Mouse (Mus musculus) liver, embryonic 16.5 days (tissue): Measurements from ENCODE around the gene Cdc45. TPM values are rescaled to one million over a fixed set of nuclear protein-coding genes. Genes with fewer than 3 reads are reported as not detected.

Source experiments
- ATAC-seq: fragments of 200-750 bp; cut with Nextera tagmentation; 2 replicates; pipeline ENCODE4 v1.8.0; 2017; ENCODE audit warnings: low read depth, mild to moderate bottlenecking, moderate number of reproducible peaks, moderate library complexity
- H3K27ac ChIP-seq: fragments of 300-500 bp; sonication (generic); 2 replicates; pipeline ENCODE4 v1.5.1; 2014; ENCODE audit warnings: mild to moderate bottlenecking, low read length
- H3K27me3 ChIP-seq: fragments of 300-500 bp; sonication (generic); 2 replicates; pipeline ENCODE4 v1.6.1; 2014; ENCODE audit warnings: low read depth, low read length, mixed read lengths; ENCODE audit not compliant: control insufficient read depth, insufficient read depth
- H3K36me3 ChIP-seq: fragments of 300-500 bp; sonication (generic); 2 replicates; pipeline ENCODE4 v1.6.1; 2014; ENCODE audit warnings: mild to moderate bottlenecking; ENCODE audit not compliant: control insufficient read depth, insufficient read depth
- H3K4me1 ChIP-seq: fragments of 300-500 bp; sonication (generic); 2 replicates; pipeline ENCODE4 v1.6.1; 2014; ENCODE audit warnings: low read depth, low read length, mixed read lengths; ENCODE audit not compliant: control insufficient read depth
- H3K4me2 ChIP-seq: fragments of 300-500 bp; sonication (generic); 2 replicates; pipeline ENCODE4 v1.6.1; 2014; ENCODE audit warnings: low read depth, low read length, mixed read lengths
- H3K4me3 ChIP-seq: fragments of 300-500 bp; sonication (generic); 2 replicates; pipeline ENCODE4 v1.5.1; 2014; ENCODE audit warnings: low read depth, mild to moderate bottlenecking, low read length
- H3K9ac ChIP-seq: fragments of 300-500 bp; sonication (generic); 2 replicates; pipeline ENCODE4 v1.6.1; 2014; ENCODE audit warnings: low read depth, low read length
- H3K9me3 ChIP-seq: fragments of 300-500 bp; sonication (generic); replicated peaks from 2 replicates; pipeline ENCODE4 v1.6.1; 2016; ENCODE audit warnings: low read length; ENCODE audit not compliant: control insufficient read depth
- WGBS: fragments of 180-500 bp; shearing (Covaris S2); extraction: QIAGEN DNeasy Blood & Tissue Kit; methylation state at CpG from one replicate; pipeline ENCODE4 v1.1.7; 2014; ENCODE audit not compliant: insufficient replicate concordance; 5-methylcytosine and 5-hydroxymethylcytosine counted together
- polyA plus RNA-seq: library from polyadenylated mRNA; unstranded; fragments of >200 nt; fragmentation: Nextera tagmentation; extraction: Ambion mirVana; gene quantifications from 2 replicates; pipeline ENCODE4 v1.2.1, GENCODE M21; 2015

The Cdc45 gene
- polyA plus RNA-seq, 1 experiment from 2014 or later = 33.6 TPM

- Histone ChIP-seq H3K27ac (no peak overlapping the region), H3K4me3 (no peak overlapping the region), H3K4me1 (peaks cover 8% of the 10 kb centered on the region), H3K36me3 (peaks cover 15% of the 10 kb centered on the region), H3K9me3 (no peaks in the 10 kb centered on the region), H3K9ac (no peak overlapping the region), H3K4me2 (no peak overlapping the region), H3K27me3 (no peaks in the 10 kb centered on the region)
- WGBS = 74% methylated on average over 2 of the region's 2 CpGs
- no peak for ATAC-seq
Measured at GRCm38 (mm10) chr16:18833486-18833885, 21.7 kb upstream of the Cdc45 start.

- Histone ChIP-seq H3K4me3 (no peak overlapping the region), H3K4me2 (no peak overlapping the region), H3K27ac (no peak overlapping the region), H3K27me3 (no peaks in the 10 kb centered on the region), H3K36me3 (peaks cover 43% of the 10 kb centered on the region), H3K9me3 (no peaks in the 10 kb centered on the region), H3K4me1 (no peaks in the 10 kb centered on the region), H3K9ac (no peak overlapping the region)
- WGBS = 88% methylated on average over 6 of the region's 6 CpGs
- no peak for ATAC-seq
Measured at GRCm38 (mm10) chr16:18829102-18829501, 17.3 kb upstream of the Cdc45 start.

- no peaks in the 10 kb centered on the region for H3K27me3 ChIP-seq
- ATAC-seq = no peak
- H3K4me2 ChIP-seq = no peak overlapping the region
- WGBS = 83% methylated on average over 3 of the region's 3 CpGs
- H3K9ac ChIP-seq = no peak overlapping the region
- no peak overlapping the region for H3K27ac ChIP-seq
- no peaks in the 10 kb centered on the region for H3K9me3 ChIP-seq
- H3K4me1 ChIP-seq = no peaks in the 10 kb centered on the region
- peaks cover 41% of the 10 kb centered on the region for H3K36me3 ChIP-seq
- H3K4me3 ChIP-seq = no peak overlapping the region
Measured at GRCm38 (mm10) chr16:18828630-18829029, 16.8 kb upstream of the Cdc45 start.

GRCm38 (mm10) chr16:18822925-18823324 is 11.1 kb upstream of the Cdc45 start:
- no peaks in the 10 kb centered on the region for H3K27me3 ChIP-seq
- H3K27ac ChIP-seq = no peak overlapping the region
- H3K36me3 ChIP-seq = peaks cover 79% of the 10 kb centered on the region
- 65% methylated on average over 4 of the region's 4 CpGs for WGBS
- H3K4me3 ChIP-seq = no peak overlapping the region
- H3K4me1 ChIP-seq = peaks cover 7% of the 10 kb centered on the region
- no peak for ATAC-seq
- no peak overlapping the region for H3K9ac ChIP-seq
- H3K9me3 ChIP-seq = no peaks in the 10 kb centered on the region
- no peak overlapping the region for H3K4me2 ChIP-seq

- WGBS = 34% methylated on average over 1 of the region's 1 CpGs
- Histone ChIP-seq H3K36me3 (peaks cover 80% of the 10 kb centered on the region), H3K4me3 (no peak overlapping the region), H3K27me3 (no peaks in the 10 kb centered on the region), H3K4me1 (peaks cover 7% of the 10 kb centered on the region), H3K4me2 (no peak overlapping the region), H3K27ac (no peak overlapping the region), H3K9me3 (no peaks in the 10 kb centered on the region), H3K9ac (no peak overlapping the region)
- ATAC-seq = no peak
Measured at GRCm38 (mm10) chr16:18822356-18822755, 10.6 kb upstream of the Cdc45 start.

- 1% methylated on average over 31 of the region's 31 CpGs for WGBS
- peaks cover 35% of the 10 kb centered on the region for H3K36me3 ChIP-seq
- no peaks in the 10 kb centered on the region for H3K27me3 ChIP-seq
- peak overlapping the region; percentile 83 for H3K4me2 ChIP-seq
- peak overlapping the region; percentile 82 for H3K4me3 ChIP-seq
- H3K9me3 ChIP-seq = no peaks in the 10 kb centered on the region
- peaks cover 12% of the 10 kb centered on the region for H3K4me1 ChIP-seq
- ATAC-seq = peak; percentile 11
- H3K9ac ChIP-seq = peak overlapping the region; percentile 79
- H3K27ac ChIP-seq = peak overlapping the region; percentile 84
Measured at GRCm38 (mm10) chr16:18812385-18812910, 661 bp upstream of the Cdc45 start.

- peak overlapping the region; percentile 84 for H3K27ac ChIP-seq
- WGBS = 3% methylated on average over 5 of the region's 5 CpGs
- H3K9me3 ChIP-seq = no peaks in the 10 kb centered on the region
- H3K4me1 ChIP-seq = peaks cover 12% of the 10 kb centered on the region
- peak overlapping the region; percentile 83 for H3K4me2 ChIP-seq
- no peaks in the 10 kb centered on the region for H3K27me3 ChIP-seq
- H3K9ac ChIP-seq = peak overlapping the region; percentile 80
- H3K36me3 ChIP-seq = peaks cover 41% of the 10 kb centered on the region
- ATAC-seq = peak; percentile 50
- H3K4me3 ChIP-seq = peak overlapping the region; percentile 82
Measured at GRCm38 (mm10) chr16:18811032-18811431, 755 bp downstream of the Cdc45 start.

GRCm38 (mm10) chr16:18809001-18809400 is 2.8 kb downstream of the Cdc45 start:
- Histone ChIP-seq H3K4me3 (no peak overlapping the region), H3K27me3 (no peaks in the 10 kb centered on the region), H3K9me3 (no peaks in the 10 kb centered on the region), H3K4me2 (no peak overlapping the region), H3K9ac (no peak overlapping the region), H3K27ac (no peak overlapping the region), H3K4me1 (peaks cover 12% of the 10 kb centered on the region), H3K36me3 (peaks cover 40% of the 10 kb centered on the region)
- 76% methylated on average over 5 of the region's 5 CpGs for WGBS
- ATAC-seq = no peak

- no peak overlapping the region for H3K9ac ChIP-seq
- peaks cover 57% of the 10 kb centered on the region for H3K36me3 ChIP-seq
- WGBS = 82% methylated on average over 2 of the region's 2 CpGs
- H3K4me3 ChIP-seq = no peak overlapping the region
- H3K9me3 ChIP-seq = no peaks in the 10 kb centered on the region
- ATAC-seq = no peak
- H3K4me1 ChIP-seq = peaks cover 6% of the 10 kb centered on the region
- no peak overlapping the region for H3K27ac ChIP-seq
- H3K27me3 ChIP-seq = no peaks in the 10 kb centered on the region
- no peak overlapping the region for H3K4me2 ChIP-seq
Measured at GRCm38 (mm10) chr16:18805746-18806145, 6.0 kb downstream of the Cdc45 start.
